Mouse (Mus musculus) duodenum, adult 2 months (tissue): ENCODE data around the gene Speer4b. TPM values are rescaled to one million over a fixed set of nuclear protein-coding genes. Genes with fewer than 3 reads are reported as not detected.

ENCODE experiments used
- polyA plus RNA-seq: library from polyadenylated mRNA; depleted of rRNA; stranded (reverse); fragments of >200 nt; gene quantifications from 2 replicates; pipeline ENCODE4 v1.2.3, GENCODE M21; 2012; ENCODE audit warnings: low replicate concordance; rRNA removed

Gene Speer4b
- not detected in 2 replicates for polyA plus RNA-seq

GRCm38 (mm10) chr5:27501338-27501737 is at the start of gene Speer4b:
Gene Speer4b, minus strand, starts transcription at chr5:27501438.

